Mouse (Mus musculus): ENCODE results near the gene Gtse1.

DNA sequence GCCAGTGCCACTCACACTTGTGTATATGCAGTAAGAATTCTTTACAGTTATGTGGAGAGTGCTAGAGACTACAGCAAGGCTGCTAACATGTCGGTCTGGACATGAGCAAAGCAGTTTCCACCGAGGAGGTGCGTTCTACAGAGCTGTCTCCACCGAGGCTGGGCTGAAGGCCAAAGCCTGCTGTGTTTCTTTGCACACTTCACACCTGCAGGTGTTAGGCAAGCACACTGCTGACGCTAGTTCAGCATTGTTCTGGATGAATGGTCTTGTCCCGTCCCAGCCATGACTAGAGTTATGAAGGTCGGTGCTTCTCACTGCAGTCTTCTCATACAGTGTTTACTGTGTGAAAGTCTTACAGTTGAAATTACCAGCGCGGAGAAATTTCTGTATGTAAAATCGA is 32.4 kb downstream of the Gtse1 start:
- TF ChIP-seq CTCF (IDR thresholded peaks at IDR 0.05; ENCODE audit: extremely low read depth, insufficient read depth, low read length) = no peak
- TF ChIP-seq POLR2A (IDR thresholded peaks at IDR 0.05; ENCODE audit: extremely low read depth, insufficient read depth, low read length) = no peak
